21 mouse cellular contexts compared by ENCODE assay signal in genomic region chr5:122662501-122662900, GRCm38 (mm10). TPM values are rescaled to one million over a fixed set of nuclear protein-coding genes. Genes with fewer than 3 reads are reported as not detected.
DNase-seq lines count a peak whose midpoint lies in the region; ATAC-seq lines count a peak whose summit lies in the region.
"Had no signal": no experiment of that assay in that cellular context is flagged by ENCODE, and none has a peak within 500 bp of the region (broad histone marks: within the 10 kb centered on the region; RNA-seq: fewer than 3 reads in every experiment).

No protein-coding gene starts in this region.

- no peak overlapping the region for H3K9ac ChIP-seq in liver, embryonic 13.5 days
- H3K9ac ChIP-seq: embryonic facial prominence, embryonic 13.5 days; limb, embryonic 15.5 days; neural tube, embryonic 13.5 days had no signal

- H3K9me3 ChIP-seq in liver, embryonic 13.5 days (replicated peaks): no peaks in the 10 kb centered on the region
- H3K9me3 ChIP-seq: embryonic facial prominence, embryonic 13.5 days; limb, embryonic 15.5 days; megakaryocyte, embryonic 14.5 days; neural tube, embryonic 13.5 days had no signal

- H3K27me3 ChIP-seq in liver, embryonic 13.5 days: no peaks in the 10 kb centered on the region
- H3K27me3 ChIP-seq: embryonic facial prominence, embryonic 13.5 days; limb, embryonic 15.5 days; neural tube, embryonic 13.5 days had no signal

- 79% methylated on average over 6 of the region's 6 CpGs for WGBS in liver, embryonic 13.5 days (ENCODE audit: insufficient replicate concordance)

- H3K4me1 ChIP-seq in liver, embryonic 13.5 days (replicated peaks): peaks cover 19% of the 10 kb centered on the region
- H3K4me1 ChIP-seq: embryonic facial prominence, embryonic 13.5 days; limb, embryonic 15.5 days; neural tube, embryonic 13.5 days had no signal

- no peak overlapping the region for H3K4me2 ChIP-seq in liver, embryonic 13.5 days
- H3K4me2 ChIP-seq: embryonic facial prominence, embryonic 13.5 days; heart, embryonic 11.5 days; limb, embryonic 15.5 days; neural tube, embryonic 13.5 days had no signal

- ATAC-seq in liver, embryonic 13.5 days (ENCODE audit: low read depth): peak; percentile 62
- ATAC-seq: forebrain, embryonic 14.5 days; hindbrain, postnatal 0 days had no signal

- H3K36me3 ChIP-seq in liver, embryonic 13.5 days: no peaks in the 10 kb centered on the region
- H3K36me3 ChIP-seq: embryonic facial prominence, embryonic 13.5 days; limb, embryonic 15.5 days; neural tube, embryonic 13.5 days had no signal

- DNase-seq in kidney, adult 18-20 months: peak; percentile 7
- DNase-seq in kidney, postnatal 10 days: no peak
- peak; percentile 58 for DNase-seq in testis, postnatal 14 days (ENCODE audit: low spot score)
- no peak for DNase-seq in testis, postnatal 10 days (ENCODE audit: low spot score)
- DNase-seq in liver, embryonic 13.5 days: no peak
- peak; percentile 51 for DNase-seq in yolk sac, embryonic 10.5 days (ENCODE audit: low spot score)
- no peak for DNase-seq in cerebellum, postnatal 10 days
- DNase-seq in ovary, postnatal 36 days (ENCODE audit: low spot score): no peak
- DNase-seq: adrenal gland, adult 8-10 months; cerebellum, adult 9-10 months; gastrocnemius, postnatal 25 days; lung, postnatal 10 days; midbrain, embryonic 14.5 days; thymus, postnatal 25 days had no signal

- H3K27ac ChIP-seq in liver, embryonic 13.5 days: no peak overlapping the region
- H3K27ac ChIP-seq: embryonic facial prominence, embryonic 13.5 days; hindbrain, postnatal 0 days; limb, embryonic 15.5 days; neural tube, embryonic 13.5 days had no signal

- no peak overlapping the region for H3K4me3 ChIP-seq in liver, embryonic 13.5 days (replicated peaks)
- H3K4me3 ChIP-seq: embryonic facial prominence, embryonic 13.5 days; limb, embryonic 15.5 days; megakaryocyte, embryonic 14.5 days; neural tube, embryonic 13.5 days had no signal

RNA-seq across cellular contexts. Expression of gene P2rx7, which starts 18.8 kb away (rescaled TPM):
- polyA plus RNA-seq in liver, embryonic 13.5 days (2015; fragmentation: Nextera tagmentation; extraction: Ambion mirVana): 0.98 and 1.3 TPM in 2 replicates

RNA-seq across cellular contexts. Expression of gene P2rx4, which starts 44.8 kb away (rescaled TPM):
- polyA plus RNA-seq in liver, embryonic 13.5 days (2015; fragmentation: Nextera tagmentation; extraction: Ambion mirVana): 29.0 and 33.0 TPM in 2 replicates

RNA-seq across cellular contexts. Expression of gene Ift81, which starts 48.2 kb away (rescaled TPM):
- polyA plus RNA-seq in liver, embryonic 13.5 days (2015; fragmentation: Nextera tagmentation; extraction: Ambion mirVana): 3.0 and 3.8 TPM in 2 replicates

Comparison
In these comparisons a context has a peak if more than half of its experiments do, and no peak if none do; other contexts are left out.
1. DNase-seq: peak in kidney, adult 18-20 months (single experiment), testis, postnatal 14 days (single experiment) and yolk sac, embryonic 10.5 days (single experiment); none in kidney, postnatal 10 days (single experiment), testis, postnatal 10 days (single experiment), liver, embryonic 13.5 days (single experiment), cerebellum, postnatal 10 days (0 of 2) and ovary, postnatal 36 days (single experiment).